Mouse (Mus musculus) spleen, adult 2 months (tissue): ENCODE data around the gene Chst8.

Source experiments
- CTCF ChIP-seq: fragments of 200-500 bp; IDR thresholded peaks from 2 replicates; pipeline ENCODE4 v1.5.1; 2011; ENCODE audit warnings: mild to moderate bottlenecking, inconsistent platforms; ENCODE audit not compliant: insufficient read depth, insufficient read length, insufficient replicate concordance; ENCODE audit errors: extremely low read depth
- POLR2A ChIP-seq: fragments of 200-500 bp; IDR thresholded peaks from 2 replicates; pipeline ENCODE4 v1.6.1; 2011; ENCODE audit warnings: low read depth, low read length, inconsistent platforms

DNA sequence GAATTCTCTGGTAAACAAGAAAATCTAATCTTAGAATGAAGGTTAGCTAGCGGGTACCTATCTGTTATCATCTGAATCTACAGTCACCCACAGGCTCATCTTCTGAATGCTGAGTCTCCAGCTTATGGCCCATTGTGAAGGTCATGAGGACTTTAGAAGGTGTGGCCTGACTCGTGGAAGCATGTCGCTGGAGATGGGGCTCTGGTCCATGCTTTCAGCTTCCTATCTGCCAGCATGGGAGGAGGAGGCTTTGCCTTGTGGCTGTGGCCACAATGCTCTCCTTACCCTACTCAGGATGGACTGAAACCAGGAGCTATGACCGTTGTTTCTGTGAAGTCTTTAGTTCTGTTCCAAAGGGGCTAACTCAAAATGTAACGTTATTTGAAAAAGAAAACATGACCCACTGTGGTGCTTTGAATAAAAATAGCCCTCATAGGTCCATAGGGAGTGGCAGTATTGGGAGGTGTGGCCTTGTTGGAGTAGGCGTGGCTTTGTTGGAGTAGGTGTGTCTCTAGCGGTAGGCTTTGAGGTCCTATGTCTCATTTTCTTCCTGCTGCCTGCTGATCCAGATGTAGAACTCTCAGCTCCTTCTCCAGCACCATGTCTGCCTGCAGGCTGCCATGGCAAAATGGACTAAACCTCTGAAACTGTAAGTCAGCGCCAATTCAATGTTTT lies 69.0 kb downstream of the Chst8 start:
- TF ChIP-seq POLR2A (no peak), CTCF (no peak)
